Mouse (Mus musculus): ENCODE data around the gene Fignl1. TPM values are rescaled to one million over a fixed set of nuclear protein-coding genes. Genes with fewer than 3 reads are reported as not detected.

The Fignl1 gene
- polyA plus RNA-seq, 1 experiment from 2014 or later = 40.4 TPM

DNA sequence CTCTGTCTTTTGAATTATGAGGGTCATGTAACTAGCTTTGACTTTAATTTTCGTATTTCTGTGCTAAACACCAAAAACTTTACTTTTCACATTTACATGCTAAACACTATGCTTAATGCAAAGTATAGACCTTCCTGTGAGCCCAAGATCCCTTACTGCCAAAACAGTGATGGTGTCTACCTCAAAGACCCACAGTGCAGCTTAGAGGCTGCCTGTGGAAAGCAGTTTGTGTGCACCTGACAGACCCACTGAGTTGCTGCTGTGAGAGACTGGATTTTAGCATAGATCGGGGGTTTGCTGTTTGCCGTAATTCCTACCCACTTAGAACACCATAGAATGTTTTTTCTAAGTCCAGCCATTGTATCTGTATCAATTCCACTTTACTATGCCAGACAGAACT, 69.7 kb downstream of the Fignl1 start:
- WGBS = 81% methylated on average over 3 of the region's 3 CpGs
- no peak overlapping the region for H3K4me3 ChIP-seq (ENCODE audit: low read length)

DNA sequence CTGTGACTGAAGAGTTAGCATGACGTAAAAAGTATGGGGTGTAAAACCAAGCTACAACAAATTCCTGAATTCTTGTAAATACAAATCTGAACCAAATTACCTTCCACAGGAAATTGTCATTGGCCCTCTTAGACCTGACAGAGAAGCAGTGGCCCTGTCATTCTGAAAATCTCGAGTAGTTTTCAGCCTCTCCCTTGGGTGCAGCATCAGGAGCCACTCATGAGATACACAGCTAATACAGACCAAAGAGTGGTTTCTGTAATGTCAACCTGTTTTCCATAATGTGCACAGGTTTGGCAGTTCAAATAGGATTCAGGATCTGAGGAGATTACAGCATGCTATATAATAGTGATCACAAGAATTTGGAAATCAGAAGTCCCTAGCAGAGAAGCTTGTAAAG, 71.2 kb downstream of the Fignl1 start:
- no peak overlapping the region for H3K9ac ChIP-seq (ENCODE audit: low read depth, low read length)
- H3K27me3 ChIP-seq (replicated peaks; ENCODE audit: control insufficient read depth, insufficient read depth, low read length) = no peaks in the 10 kb centered on the region
- H3K27ac ChIP-seq (ENCODE audit: low read length) = no peak overlapping the region
- no peaks in the 10 kb centered on the region for H3K36me3 ChIP-seq (ENCODE audit: control insufficient read depth, insufficient read depth, low read length)
- H3K4me2 ChIP-seq (ENCODE audit: low read depth, low read length) = no peak overlapping the region
- no peaks in the 10 kb centered on the region for H3K4me1 ChIP-seq (ENCODE audit: control insufficient read depth, insufficient read depth, low read length)
- WGBS = 64% methylated on average over 2 of the region's 2 CpGs
- ATAC-seq = no peak
- no peaks in the 10 kb centered on the region for H3K9me3 ChIP-seq (ENCODE audit: control insufficient read depth, low read length)
- no peak overlapping the region for H3K4me3 ChIP-seq (ENCODE audit: low read length)

More for the DNA sequence above, 69.7 kb downstream of the Fignl1 start:
- Histone ChIP-seq H3K4me1 (ENCODE audit: control insufficient read depth, insufficient read depth, low read length) (no peaks in the 10 kb centered on the region), H3K9me3 (ENCODE audit: control insufficient read depth, low read length) (no peaks in the 10 kb centered on the region), H3K27ac (ENCODE audit: low read length) (no peak overlapping the region), H3K4me2 (ENCODE audit: low read depth, low read length) (no peak overlapping the region), H3K9ac (ENCODE audit: low read depth, low read length) (no peak overlapping the region), H3K27me3 (replicated peaks; ENCODE audit: control insufficient read depth, insufficient read depth, low read length) (no peaks in the 10 kb centered on the region), H3K36me3 (ENCODE audit: control insufficient read depth, insufficient read depth, low read length) (no peaks in the 10 kb centered on the region)
- no peak for ATAC-seq

Other genes with a start within 250 kb of the Fignl1 start
- gene 4930512M02Rik, start 181.1 kb downstream of the Fignl1 start, polyA plus RNA-seq (2015; fragmentation: Nextera tagmentation; extraction: Ambion mirVana) = not detected in 2 replicates
- gene Ikzf1, start 124.0 kb downstream of the Fignl1 start, polyA plus RNA-seq (2015; fragmentation: Nextera tagmentation; extraction: Ambion mirVana) = 1.5 and 1.9 TPM in 2 replicates
- 44.0 and 44.7 TPM in 2 replicates for gene Ddc, start 89.2 kb upstream of the Fignl1 start, polyA plus RNA-seq (2015; fragmentation: Nextera tagmentation; extraction: Ambion mirVana)
- 237 and 238 TPM in 2 replicates for gene Grb10, start 229.7 kb upstream of the Fignl1 start, polyA plus RNA-seq (2015; fragmentation: Nextera tagmentation; extraction: Ambion mirVana)

Data from intestine, embryonic 16.5 days (tissue).